Mouse (Mus musculus) Patski (cell line): Measurements from ENCODE around the gene Acap3. TPM values are rescaled to one million over a fixed set of nuclear protein-coding genes. Genes with fewer than 3 reads are reported as not detected.

Experiments
- ATAC-seq: fragments of 100-300 bp; one replicate; pipeline ENCODE4 v1.8.0; 2021
- CTCF ChIA-PET: fragments of 350-600 bp; sonication (Branson Sonifier 250); formaldehyde crosslinking; loops from one replicate; lab custom pipeline; 2022; ENCODE audit warnings: inconsistent platforms; lab: Charles Lee
- POLR2A ChIA-PET: fragments of 350-600 bp; sonication (Branson Sonifier 250); formaldehyde crosslinking; loops from one replicate; lab custom pipeline; 2022; ENCODE audit warnings: antibody characterized with exemption, inconsistent platforms; lab: Charles Lee
- DNase-seq: peaks from one replicate; pipeline ENCODE4 v3.0.0-alpha.2; 2011; ENCODE audit warnings: low read depth, low spot score
- H3K27me3 ChIP-seq: fragments of 371-371 bp; one replicate; pipeline ENCODE4 v1.5.1; 2021
- CTCF ChIP-seq: fragments of 100-300 bp; IDR thresholded peaks from one replicate; pipeline ENCODE4 v1.5.1; 2021
- in situ Hi-C: fragments of 300-500 bp; cut with MboI; formaldehyde crosslinking; loops from 3 replicates; pipeline ENCODE4 v1.11.1; 2018; ENCODE audit warnings: low pct_unique_long_range_greater_than_20kb, mixed read lengths
- polyA plus RNA-seq: library from polyadenylated mRNA; unstranded; gene quantifications from one replicate; pipeline ENCODE4 v1.2.3, GENCODE M21; 2021

Acap3 gene
- polyA plus RNA-seq, 1 experiment from 2014 or later: 16.7 TPM

GRCm38 (mm10) chr4:155906125-155906524, 14.5 kb downstream of the Acap3 start:
- ChIA-PET POLR2A (no interaction called here), CTCF (no interaction called here)
- no peaks in the 10 kb centered on the region for H3K27me3 ChIP-seq
- no peak for TF ChIP-seq CTCF
- in situ Hi-C loops: loop anchor here (5.0 kb wide), 1 partner anchor 36 kb away; the partner anchor contains the start of gene Ube2j2
- no peak for ATAC-seq
- no peak for DNase-seq

GRCm38 (mm10) chr4:155907003-155907402, 15.4 kb downstream of the Acap3 start:
- in situ Hi-C loops: loop anchor here (5.0 kb wide), 1 partner anchor 35 kb away; the partner anchor contains the start of gene Ube2j2
- ChIA-PET CTCF (no interaction called here), POLR2A (no interaction called here)
- DNase-seq: no peak
- no peaks in the 10 kb centered on the region for H3K27me3 ChIP-seq
- ATAC-seq: no peak
- no peak for TF ChIP-seq CTCF

GRCm38 (mm10) chr4:155908281-155908680, 16.7 kb downstream of the Acap3 start:
- TF ChIP-seq CTCF: no peak
- ChIA-PET POLR2A (no interaction called here), CTCF (interaction anchor here (1.3 kb wide), 1 partner anchor 40 kb away, joined by 4 read pairs; no protein-coding TSS in a partner anchor)
- ATAC-seq (no peak), DNase-seq (no peak)
- in situ Hi-C loops: loop anchor here (5.0 kb wide), 1 partner anchor 34 kb away; the partner anchor contains the start of gene Ube2j2
- no peaks in the 10 kb centered on the region for H3K27me3 ChIP-seq

DNA sequence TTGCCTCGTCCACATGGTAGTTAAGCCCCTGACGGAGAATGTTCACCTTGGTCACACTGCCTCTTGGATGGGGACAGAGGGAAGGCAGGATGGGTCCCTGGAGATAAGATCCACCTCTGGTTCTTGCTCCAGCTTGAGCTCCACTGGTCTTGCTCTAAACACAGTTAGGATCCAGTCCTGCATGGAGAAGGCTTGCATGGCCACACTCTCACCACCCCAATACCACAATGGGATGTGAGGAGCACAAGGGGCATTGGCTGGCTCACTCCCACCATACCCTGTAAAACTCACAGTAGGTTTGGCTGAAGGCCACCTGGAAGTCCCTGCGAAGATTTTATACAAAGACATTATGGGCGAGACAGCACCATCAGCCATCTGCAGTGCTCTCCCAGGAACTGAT, 17.1 kb downstream of the Acap3 start:
- H3K27me3 ChIP-seq: no peaks in the 10 kb centered on the region
- no peak for DNase-seq
- ChIA-PET POLR2A (no interaction called here), CTCF (interaction anchor here (1.3 kb wide), 1 partner anchor 39 kb away, joined by 4 read pairs; no protein-coding TSS in a partner anchor)
- in situ Hi-C loops: loop anchor here (5.0 kb wide), 1 partner anchor 34 kb away; the partner anchor contains the start of gene Ube2j2
- no peak for ATAC-seq
- no peak for TF ChIP-seq CTCF

DNA sequence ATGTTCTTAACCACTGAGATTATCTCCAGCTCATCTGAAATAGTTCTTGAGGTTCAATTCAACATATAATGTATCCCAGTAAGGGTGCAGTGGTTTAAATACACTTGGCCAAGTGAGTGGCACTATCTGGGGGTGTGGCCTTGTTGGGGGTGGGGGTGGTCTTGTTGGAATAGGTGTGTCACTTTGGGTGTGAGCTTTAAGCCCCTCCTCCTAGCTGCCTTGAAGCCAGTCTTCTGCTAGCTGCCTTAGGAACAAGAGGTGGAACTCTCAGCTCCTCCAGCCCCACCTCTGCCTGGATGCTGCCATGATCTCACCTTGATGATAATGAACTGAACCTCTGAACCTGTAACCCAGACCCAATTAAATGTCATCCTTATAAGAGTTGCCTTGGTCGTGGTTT, 40.4 kb downstream of the Acap3 start:
- in situ Hi-C loops: no loop called here
- DNase-seq (no peak), ATAC-seq (no peak)
- no peak for TF ChIP-seq CTCF
- ChIA-PET POLR2A (no interaction called here), CTCF (interaction anchor here (1.1 kb wide), 1 partner anchor 193 kb away, joined by 3 read pairs; no protein-coding TSS in a partner anchor)
- no peaks in the 10 kb centered on the region for H3K27me3 ChIP-seq

DNA sequence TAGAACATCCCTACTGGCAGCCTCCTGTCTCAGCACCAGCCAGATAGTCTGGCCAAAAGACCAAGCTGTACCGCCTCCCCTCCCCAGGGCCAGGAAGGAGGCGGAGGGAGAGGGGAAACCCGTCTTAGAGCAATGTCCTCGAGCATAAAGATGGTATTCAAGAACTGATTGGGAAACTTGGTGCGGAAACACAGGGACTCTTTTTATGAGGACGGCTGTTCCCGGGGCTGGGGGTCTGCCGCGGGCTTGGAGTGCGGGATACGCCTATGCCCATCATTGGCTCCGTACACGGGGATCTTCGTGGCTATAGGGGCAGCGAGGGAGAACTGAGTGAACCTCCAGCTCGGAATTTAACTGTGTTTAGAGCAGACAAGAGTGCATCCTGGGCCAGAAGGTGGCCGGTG, 51.4 kb downstream of the Acap3 start:
- DNase-seq (no peak), ATAC-seq (no peak)
- in situ Hi-C loops: loop anchor here (5.0 kb wide), 1 partner anchor 36 kb away; no protein-coding TSS in a partner anchor
- ChIA-PET CTCF (no interaction called here), POLR2A (interaction anchor here (1.2 kb wide), 1 partner anchor 48 kb away, joined by 6 read pairs; no protein-coding TSS in a partner anchor)
- TF ChIP-seq CTCF: no peak
- no peaks in the 10 kb centered on the region for H3K27me3 ChIP-seq

DNA sequence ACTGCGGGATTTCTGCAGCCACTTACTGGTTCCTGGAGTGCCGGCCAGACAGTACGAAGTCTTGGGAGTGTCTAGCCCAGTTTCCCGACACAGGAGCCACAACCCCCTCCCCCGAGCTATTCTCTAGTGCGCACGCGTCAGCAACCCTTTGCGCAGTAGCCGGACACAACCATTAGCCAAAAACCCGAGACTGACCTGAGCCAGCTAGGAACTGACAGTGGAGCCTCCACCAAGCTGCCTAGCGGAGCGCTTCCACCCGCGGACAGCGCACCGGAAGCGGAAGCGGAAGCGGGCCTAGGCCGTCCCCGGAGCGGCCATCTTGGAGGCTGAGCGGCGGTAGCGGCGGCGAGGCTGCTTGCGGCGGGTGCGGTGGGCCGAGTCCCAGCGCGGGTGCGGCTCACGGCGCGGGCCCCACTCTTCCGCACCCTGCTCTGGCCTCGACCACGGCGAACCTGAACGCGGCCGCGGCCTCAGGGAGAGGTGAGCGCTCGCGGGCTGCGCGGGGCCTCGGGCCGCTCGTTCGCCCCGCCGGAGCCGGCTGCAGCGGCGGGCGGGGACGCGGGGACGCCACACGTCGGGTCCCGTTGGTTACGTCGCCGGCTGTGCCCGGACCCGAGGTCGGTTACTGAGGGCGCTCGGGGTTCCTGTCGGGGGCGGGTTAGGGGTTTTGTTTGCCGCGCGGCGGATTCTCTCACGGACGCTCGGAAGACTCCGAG, 52.1 kb downstream of the Acap3 start, which contains the start of gene Ube2j2:
Gene Ube2j2, plus strand, starts transcription at position 298 of the 716 bp plus-strand sequence.
- ChIA-PET POLR2A (interaction anchor here (1.2 kb wide), 1 partner anchor 49 kb away, joined by 6 read pairs; no protein-coding TSS in a partner anchor), CTCF (no interaction called here)
- no peaks in the 10 kb centered on the region for H3K27me3 ChIP-seq
- DNase-seq (peak; percentile 76), ATAC-seq (peak; percentile 89)
- in situ Hi-C loops: loop anchor here (5.0 kb wide), 1 partner anchor 36 kb away; no protein-coding TSS in a partner anchor
- TF ChIP-seq CTCF: no peak

- H3K27me3 ChIP-seq: no peaks in the 10 kb centered on the region
- TF ChIP-seq CTCF: no peak
- in situ Hi-C loops: loop anchor here (5.0 kb wide), 1 partner anchor 37 kb away; no protein-coding TSS in a partner anchor
- CTCF ChIA-PET: no interaction called here
- DNase-seq (no peak), ATAC-seq (no peak)
- POLR2A ChIA-PET: interaction anchor here (0.7 kb wide), 1 partner anchor 11 kb away, joined by 3 read pairs; no protein-coding TSS in a partner anchor
Measured at GRCm38 (mm10) chr4:155944271-155944670, 52.6 kb downstream of the Acap3 start.

DNA sequence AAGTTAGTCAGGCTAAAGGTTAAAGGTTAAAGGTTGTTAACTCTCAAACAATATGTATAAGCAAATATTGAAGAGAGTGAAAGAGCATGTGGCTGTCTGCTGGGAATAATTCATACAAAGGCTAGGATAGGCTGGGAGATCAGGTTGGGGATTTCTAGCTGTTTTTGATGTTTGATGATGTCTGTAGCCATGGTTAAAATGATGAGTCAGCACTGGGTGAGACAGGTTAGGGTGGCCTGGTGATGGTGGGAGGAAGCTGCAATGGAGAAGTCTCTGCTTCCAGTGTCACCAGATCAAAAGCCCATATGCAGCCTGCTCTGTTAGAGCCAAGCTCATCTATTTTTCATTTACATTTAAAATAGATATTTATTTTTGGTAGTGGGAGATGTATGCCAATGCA, 55.5 kb downstream of the Acap3 start:
- no peak for ATAC-seq
- no peak for DNase-seq
- POLR2A ChIA-PET: no interaction called here
- no peak for TF ChIP-seq CTCF
- in situ Hi-C loops: no loop called here
- no peaks in the 10 kb centered on the region for H3K27me3 ChIP-seq
- CTCF ChIA-PET: interaction anchor here (1.3 kb wide), 1 partner anchor 39 kb away, joined by 4 read pairs; no protein-coding TSS in a partner anchor

DNA sequence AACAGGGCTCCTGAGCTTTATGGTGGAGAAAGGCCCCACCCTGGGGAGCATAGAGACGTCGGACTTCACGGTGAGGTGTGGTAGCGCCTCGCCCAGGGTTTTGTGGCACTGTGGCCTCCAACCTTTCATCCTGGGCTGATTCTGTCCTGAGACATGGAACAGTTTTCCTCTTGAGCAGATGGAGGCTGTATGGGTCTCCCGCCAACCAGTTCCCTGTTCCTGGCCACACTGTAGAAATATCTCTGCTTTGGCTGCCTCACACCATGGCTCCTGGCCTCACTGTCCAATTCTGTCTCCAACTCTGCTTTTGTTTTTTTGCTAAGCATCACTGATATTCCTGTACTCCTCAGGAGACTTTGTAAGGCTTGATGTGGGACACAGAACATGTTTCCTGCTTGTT, 63.9 kb downstream of the Acap3 start:
- POLR2A ChIA-PET: interaction anchor here (0.6 to 0.7 kb wide), 2 partner anchors 11 to 153 kb away, joined by 3 read pairs; no protein-coding TSS in a partner anchor
- no peaks in the 10 kb centered on the region for H3K27me3 ChIP-seq
- CTCF ChIA-PET: no interaction called here
- DNase-seq: no peak
- TF ChIP-seq CTCF: no peak
- ATAC-seq: no peak
- in situ Hi-C loops: no loop called here

Other genes starting within 250 kb of the Acap3 start
- gene Gm10563, start 246.4 kb upstream of the Acap3 start, polyA plus RNA-seq: not detected
- 4.1 TPM for gene Mmp23, start 238.4 kb upstream of the Acap3 start, polyA plus RNA-seq
- gene Mib2, start 222.6 kb upstream of the Acap3 start, polyA plus RNA-seq: 39.5 TPM
- gene Fndc10, start 197.5 kb upstream of the Acap3 start, polyA plus RNA-seq: 7.3 TPM
- 81.8 TPM for gene Ssu72, start 187.0 kb upstream of the Acap3 start, polyA plus RNA-seq
- gene Tmem240, start 157.0 kb upstream of the Acap3 start, polyA plus RNA-seq: 1.4 TPM
- 53.3 TPM for gene Atad3a, start 130.7 kb upstream of the Acap3 start, polyA plus RNA-seq
- 0.47 TPM for gene Vwa1, start 117.1 kb upstream of the Acap3 start, polyA plus RNA-seq
- gene Tmem88b, start 105.9 kb upstream of the Acap3 start, polyA plus RNA-seq: 0.05 TPM
- not detected for gene Ankrd65, start 101.4 kb upstream of the Acap3 start, polyA plus RNA-seq
- 124 TPM for gene Mrpl20, start 88.9 kb upstream of the Acap3 start, polyA plus RNA-seq
- gene Ccnl2, start 79.3 kb upstream of the Acap3 start, polyA plus RNA-seq: 55.5 TPM
- gene Aurkaip1, start 60.5 kb upstream of the Acap3 start, polyA plus RNA-seq: 127 TPM
- gene Mxra8, start 52.1 kb upstream of the Acap3 start, polyA plus RNA-seq: 15.4 TPM
- gene Dvl1, start 44.4 kb upstream of the Acap3 start, polyA plus RNA-seq: 83.6 TPM
- 1.2 TPM for gene Tas1r3, start 28.5 kb upstream of the Acap3 start, polyA plus RNA-seq
- gene Cptp, start 22.4 kb upstream of the Acap3 start, polyA plus RNA-seq: 15.4 TPM
- 37.6 TPM for gene Ints11, start 22.3 kb upstream of the Acap3 start, polyA plus RNA-seq
- 22.4 TPM for gene Pusl1, start within 50 bp of the Acap3 start, polyA plus RNA-seq
- gene Ube2j2, start 52.0 kb downstream of the Acap3 start, polyA plus RNA-seq: 60.1 TPM
- gene C1qtnf12, start 70.5 kb downstream of the Acap3 start, polyA plus RNA-seq: 0.59 TPM
- 6.2 TPM for gene B3galt6, start 100.8 kb downstream of the Acap3 start, polyA plus RNA-seq
- gene Sdf4, start 101.0 kb downstream of the Acap3 start, polyA plus RNA-seq: 167 TPM
- 0.36 TPM for gene Tnfrsf4, start 122.0 kb downstream of the Acap3 start, polyA plus RNA-seq
- gene Tnfrsf18, start 134.3 kb downstream of the Acap3 start, polyA plus RNA-seq: 1.0 TPM
- 3.7 TPM for gene Ttll10, start 167.6 kb downstream of the Acap3 start, polyA plus RNA-seq
- gene 9430015G10Rik, start 218.2 kb downstream of the Acap3 start, polyA plus RNA-seq: 9.3 TPM
- gene Rnf223, start 238.7 kb downstream of the Acap3 start, polyA plus RNA-seq: 0.15 TPM